Mouse (Mus musculus) adrenal gland, adult 18-20 months (tissue): ENCODE results near the gene Cd302. TPM values are rescaled to one million over a fixed set of nuclear protein-coding genes. Genes with fewer than 3 reads are reported as not detected.

Experiments
- DNase-seq, 2 experiments: peaks; one replicate each; pipeline ENCODE4 v3.0.0; 2021 to 2022; ENCODE audit warnings: low spot score in 2 of 2
- long read RNA-seq, 2 experiments: library from polyadenylated mRNA; stranded (forward); transcript quantifications; one replicate each; pipeline ENCODE4 v2.0.0; 2021
- total RNA-seq, 2 experiments: library from RNA; stranded (reverse); gene quantifications; 1 replicate in 1 of 2; 2 replicates in 1 of 2; pipeline ENCODE4 v1.2.3; 2021

Gene Cd302
- 10 to 100 TPM; 34.5 to 47.8 TPM for total RNA-seq
- long read RNA-seq, experiment 1, transcript Cd302-202 (6 exons, 1,354 nt) = major isoform, 23 of 25 reads
- long read RNA-seq, experiment 1, partial matches to known transcripts = 1 of 25 reads
- long read RNA-seq, experiment 1, other reads (novel, unspliced or antisense) = 0 of 25 reads
- long read RNA-seq, experiment 2, transcript Cd302-202 (6 exons, 1,354 nt) = major isoform, 79 of 80 reads
- long read RNA-seq, experiment 2, partial matches to known transcripts = 0 of 80 reads
- long read RNA-seq, experiment 2, other reads (novel, unspliced or antisense) = 0 of 80 reads

DNA sequence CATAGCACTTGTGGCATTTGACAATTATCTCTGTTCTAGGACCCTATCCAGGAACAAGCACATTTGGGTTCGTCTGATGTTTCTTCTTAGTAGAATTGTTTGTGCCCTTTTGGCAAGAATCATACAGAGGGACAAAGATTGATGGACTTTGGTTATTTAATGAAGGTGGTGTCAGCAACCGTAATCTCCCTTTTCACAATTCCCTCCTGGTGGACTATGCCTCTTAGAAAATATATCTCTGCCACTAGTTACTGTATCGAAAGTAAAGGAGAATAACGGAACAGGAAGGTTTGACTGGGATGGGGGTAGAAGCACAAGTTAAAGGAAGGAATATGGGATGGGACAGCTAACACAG, at the start of gene Cd302:
Gene Cd302 (minus strand): TSS at position 22 of the 355 bp plus-strand sequence.
- DNase-seq = no peak

DNA sequence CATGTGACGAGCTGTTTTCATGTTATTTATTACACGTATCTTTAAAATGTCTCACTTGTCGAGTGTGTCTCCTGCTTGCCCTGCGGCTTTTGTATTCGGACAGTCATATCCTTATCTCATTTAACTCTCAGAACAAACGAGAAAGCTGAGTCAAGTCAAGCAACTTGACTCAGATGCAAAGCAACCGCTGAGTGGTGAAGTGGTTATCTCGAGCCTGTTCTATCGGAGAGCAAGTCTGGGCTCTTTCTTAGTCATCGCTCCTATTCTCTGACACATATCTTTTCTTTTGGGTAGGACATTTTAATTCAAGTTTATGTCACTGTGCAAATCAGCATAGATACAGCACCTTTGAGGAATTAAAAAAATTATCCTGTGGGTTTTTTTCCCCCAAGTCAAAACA, 44.4 kb upstream of the Cd302 start:
- DNase-seq = no peak

DNA sequence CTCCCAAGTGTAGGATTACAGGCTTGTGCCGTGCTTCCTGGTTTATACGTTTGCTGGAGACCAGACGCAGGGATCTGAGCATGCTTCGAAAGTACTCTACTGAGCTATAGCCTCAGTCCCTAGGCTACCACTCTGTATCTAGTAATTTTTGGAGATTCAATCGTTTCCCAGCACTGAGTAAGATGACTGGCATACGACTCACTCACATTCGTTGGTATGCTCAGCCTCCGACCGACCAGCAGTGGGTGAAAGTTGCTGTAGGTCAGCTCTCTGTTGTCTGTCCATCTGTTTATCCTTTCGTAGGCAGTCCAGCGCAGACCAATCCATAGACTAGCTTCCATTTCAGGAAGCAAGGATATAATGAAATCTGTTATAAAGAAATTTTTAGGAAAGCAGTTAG, 43.3 kb upstream of the Cd302 start:
- no peak for DNase-seq

DNA sequence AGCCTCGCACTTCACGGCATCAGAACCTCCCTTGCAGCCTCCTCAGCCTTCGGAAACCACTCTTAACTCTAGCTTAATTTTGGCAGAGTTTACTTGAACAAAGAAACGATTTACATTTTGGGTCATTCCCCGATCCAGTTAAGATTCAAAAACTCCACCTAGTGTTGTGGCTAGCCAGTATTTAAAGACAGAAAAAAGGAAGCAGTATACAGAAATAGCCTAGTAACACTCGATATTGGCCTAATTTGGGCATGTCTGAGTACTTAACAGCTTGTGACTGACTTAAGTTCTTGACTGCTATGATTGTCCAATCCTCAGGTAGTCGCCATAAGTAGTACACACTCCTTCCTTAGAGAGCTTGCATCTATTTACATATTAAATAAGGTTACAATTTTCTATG, 42.7 kb upstream of the Cd302 start:
- no peak for DNase-seq

GRCm38 (mm10) chr2:60323411-60323810, 39.1 kb upstream of the Cd302 start:
- no peak for DNase-seq

GRCm38 (mm10) chr2:60322031-60322726, 37.9 kb upstream of the Cd302 start:
- no peak for DNase-seq

DNA sequence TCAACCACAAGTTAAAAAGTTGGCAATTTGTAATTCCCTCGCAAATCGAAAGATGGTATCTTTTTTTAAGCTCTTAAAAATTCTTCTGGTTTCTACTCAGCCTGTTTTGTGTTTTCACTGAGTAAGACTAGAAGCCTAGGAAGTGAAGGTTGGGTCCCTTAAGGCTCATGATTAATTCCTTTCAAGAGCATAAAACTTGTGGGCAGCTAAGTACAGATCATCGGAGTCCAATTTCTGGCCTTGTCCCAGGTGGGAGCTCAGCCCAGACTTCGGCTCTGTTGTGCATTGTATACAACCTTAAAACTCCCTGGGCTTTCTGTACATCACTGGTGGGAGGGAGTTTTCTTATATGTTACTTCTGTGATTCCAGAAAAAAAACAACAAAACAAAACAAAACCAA, 19.5 kb upstream of the Cd302 start:
- no peak for DNase-seq

GRCm38 (mm10) chr2:60299323-60299722, 15.0 kb upstream of the Cd302 start:
- DNase-seq = no peak

- no peak for DNase-seq
Observed at GRCm38 (mm10) chr2:60298266-60298665, 14.0 kb upstream of the Cd302 start.

DNA sequence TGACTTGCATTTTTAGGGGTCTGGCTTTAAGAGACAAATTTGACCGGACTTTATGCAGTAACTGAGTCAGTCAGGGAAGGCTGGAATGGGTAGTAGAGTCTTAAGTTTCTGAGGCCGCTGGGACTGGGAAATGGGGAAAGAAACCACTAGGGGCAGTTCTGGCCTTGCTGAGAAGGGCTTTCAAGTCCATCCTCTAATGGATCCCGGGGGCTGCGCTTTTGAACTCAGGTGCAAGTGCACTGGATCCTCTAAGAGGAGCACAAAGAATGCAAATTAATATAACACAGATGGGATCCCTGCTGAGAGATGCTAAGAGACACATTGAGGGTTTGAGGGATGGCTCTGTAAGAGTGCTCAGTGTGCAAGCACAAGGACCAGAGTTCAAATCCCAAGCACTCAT, 7.1 kb upstream of the Cd302 start:
- no peak for DNase-seq

GRCm38 (mm10) chr2:60289451-60289850, 5.2 kb upstream of the Cd302 start:
- no peak for DNase-seq

DNA sequence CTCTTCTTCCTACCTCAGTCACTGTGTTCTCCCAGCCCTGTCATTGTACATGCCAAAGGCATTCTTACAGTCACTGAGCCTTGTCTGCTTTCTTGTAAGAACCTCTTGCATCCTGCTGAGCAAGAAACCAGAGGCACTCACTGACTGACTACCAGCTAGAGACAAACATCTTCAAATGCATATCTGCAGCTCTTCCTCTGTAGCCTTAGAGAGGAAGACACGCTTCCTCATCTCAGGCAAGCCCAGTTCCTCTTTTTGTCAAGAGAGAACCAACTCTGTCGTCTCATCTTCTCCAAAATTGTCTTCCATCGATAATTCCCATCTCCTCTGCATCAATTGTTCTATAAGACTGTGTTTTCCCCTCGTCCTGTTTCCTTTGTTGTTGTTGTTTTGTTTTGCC, 4.3 kb upstream of the Cd302 start:
- no peak for DNase-seq

DNA sequence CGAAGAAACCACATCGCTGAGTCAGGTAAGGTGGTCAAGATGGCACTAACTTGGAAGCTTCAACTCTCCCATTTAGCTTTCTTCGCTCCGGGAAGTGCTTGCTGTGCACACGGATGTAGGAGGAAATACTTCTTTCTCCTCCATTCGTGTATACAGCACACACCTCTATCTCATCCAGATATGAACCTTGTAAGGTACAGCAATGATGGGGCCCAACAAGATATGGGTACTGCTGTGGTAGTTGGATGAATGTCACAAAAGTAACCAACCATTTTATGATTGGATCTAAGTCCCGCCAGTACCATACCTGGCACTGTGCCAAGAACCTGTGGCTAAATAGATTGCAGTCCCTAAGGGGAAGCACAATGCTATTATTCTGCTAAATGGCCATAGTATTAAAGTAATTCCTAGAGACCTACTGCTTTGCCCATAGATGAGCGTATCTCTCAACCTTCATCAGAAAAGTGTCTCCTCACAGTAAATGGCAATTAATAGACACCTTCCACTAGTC, 874 bp upstream of the Cd302 start:
- DNase-seq = no peak

GRCm38 (mm10) chr2:60283751-60284466, 379 bp downstream of the Cd302 start:
- peak; percentile 73 to 74 for DNase-seq

GRCm38 (mm10) chr2:60283208-60283750, 1.0 kb downstream of the Cd302 start:
- no peak for DNase-seq

DNA sequence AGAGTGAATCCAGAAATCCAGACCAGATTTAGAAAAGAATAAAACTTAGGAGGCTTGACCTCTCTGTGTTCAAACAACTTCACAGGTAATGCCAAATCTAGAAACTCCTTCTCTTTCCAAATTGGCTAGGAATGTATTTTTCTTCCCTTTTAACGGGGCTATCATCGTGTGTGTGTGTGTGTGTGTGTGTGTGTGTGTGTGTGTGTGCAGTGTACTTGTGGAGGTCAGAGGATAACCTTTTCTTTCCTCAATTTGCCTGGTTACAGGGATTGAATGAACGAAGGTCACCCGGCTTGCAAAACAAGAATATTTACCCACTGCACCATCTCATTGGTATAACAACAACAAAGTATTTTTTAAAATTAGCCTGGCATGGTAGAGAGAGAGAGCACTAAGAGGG, 1.7 kb downstream of the Cd302 start:
- no peak for DNase-seq

GRCm38 (mm10) chr2:60278627-60279026, 5.7 kb downstream of the Cd302 start:
- DNase-seq = no peak

- DNase-seq = no peak
Observed at GRCm38 (mm10) chr2:60269856-60270479, 14.3 kb downstream of the Cd302 start.

DNA sequence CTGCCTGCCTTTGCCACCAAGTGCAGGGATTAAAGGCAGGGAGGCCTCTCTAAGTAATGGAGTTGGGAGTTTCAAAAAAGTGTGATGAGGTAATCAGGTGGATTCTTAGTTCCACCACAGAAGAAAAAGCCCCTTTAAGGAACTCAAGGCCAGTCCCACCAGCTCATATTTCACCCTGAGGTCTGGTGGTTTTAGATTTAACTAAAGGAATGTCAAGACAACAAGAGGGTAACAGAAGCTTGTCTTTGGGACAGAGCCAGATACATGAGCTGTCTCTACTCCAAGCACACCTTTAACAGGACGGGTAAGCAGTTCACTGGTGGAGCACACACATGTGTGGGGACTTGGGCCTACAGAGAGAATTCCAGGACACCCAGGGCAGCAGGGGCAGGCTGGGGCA, 16.7 kb downstream of the Cd302 start:
- DNase-seq = no peak

DNA sequence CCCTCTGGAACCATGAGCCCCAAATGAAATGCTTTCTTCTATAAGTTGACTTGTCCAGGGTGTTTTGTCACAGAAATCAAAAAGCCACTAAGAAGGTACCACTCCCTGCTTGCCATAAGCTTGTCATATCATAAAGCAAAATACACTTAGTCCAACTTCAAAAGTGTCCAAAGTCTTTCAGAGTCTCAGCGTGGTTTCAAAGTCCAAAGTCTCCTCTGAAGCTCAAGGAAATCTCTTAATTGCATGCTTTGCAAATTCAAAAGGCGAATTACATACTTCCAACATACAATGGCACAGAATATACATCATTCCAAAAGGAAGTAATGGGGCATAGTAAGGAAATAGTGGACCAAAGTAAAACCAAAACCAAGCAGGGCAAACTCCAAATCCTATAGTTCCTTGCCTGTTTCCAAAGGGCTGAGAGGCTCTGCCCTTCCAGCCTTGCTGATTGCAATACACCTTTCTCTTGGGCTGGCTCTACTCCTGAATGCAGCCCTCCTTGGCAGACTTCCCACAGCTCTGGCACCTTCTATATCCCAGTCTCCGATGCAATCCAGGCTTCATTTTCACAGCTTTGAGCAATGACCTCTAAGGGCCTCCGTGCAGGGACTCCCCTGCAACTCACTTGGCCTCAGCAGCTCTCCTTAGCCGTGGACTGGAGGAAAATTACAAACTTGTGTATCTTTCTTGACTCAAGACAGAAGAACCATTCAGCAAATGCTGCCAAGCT, 23.5 kb downstream of the Cd302 start:
- DNase-seq = no peak

DNA sequence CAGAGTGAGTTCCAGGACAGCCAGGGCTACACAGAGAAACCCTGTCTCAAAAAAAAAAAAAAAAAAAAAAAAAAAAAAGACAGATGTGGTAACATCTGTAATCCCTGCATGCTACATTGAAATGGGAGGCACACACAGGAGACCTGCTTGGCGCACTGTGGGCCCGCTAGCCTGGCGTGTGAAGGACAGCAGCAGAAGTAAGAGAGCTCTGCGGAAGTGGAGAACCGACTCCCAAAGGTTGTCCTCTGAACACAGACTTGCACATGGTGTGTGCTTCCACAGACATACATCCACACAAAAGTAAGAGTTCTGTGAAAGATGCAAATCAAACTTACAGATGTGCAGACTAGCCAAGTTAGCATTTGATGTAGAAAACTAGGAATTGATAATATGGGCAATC, 25.1 kb downstream of the Cd302 start:
- no peak for DNase-seq
